Mouse (Mus musculus): ENCODE results near the gene Spns1. TPM values are rescaled to one million over a fixed set of nuclear protein-coding genes. Genes with fewer than 3 reads are reported as not detected.

The Spns1 gene
- total RNA-seq (2014; rRNA removed) (102 and 125 TPM in 2 replicates), polyA plus RNA-seq (2015; fragmentation: Nextera tagmentation; extraction: Ambion mirVana) (80.9 and 83.7 TPM in 2 replicates)

DNA sequence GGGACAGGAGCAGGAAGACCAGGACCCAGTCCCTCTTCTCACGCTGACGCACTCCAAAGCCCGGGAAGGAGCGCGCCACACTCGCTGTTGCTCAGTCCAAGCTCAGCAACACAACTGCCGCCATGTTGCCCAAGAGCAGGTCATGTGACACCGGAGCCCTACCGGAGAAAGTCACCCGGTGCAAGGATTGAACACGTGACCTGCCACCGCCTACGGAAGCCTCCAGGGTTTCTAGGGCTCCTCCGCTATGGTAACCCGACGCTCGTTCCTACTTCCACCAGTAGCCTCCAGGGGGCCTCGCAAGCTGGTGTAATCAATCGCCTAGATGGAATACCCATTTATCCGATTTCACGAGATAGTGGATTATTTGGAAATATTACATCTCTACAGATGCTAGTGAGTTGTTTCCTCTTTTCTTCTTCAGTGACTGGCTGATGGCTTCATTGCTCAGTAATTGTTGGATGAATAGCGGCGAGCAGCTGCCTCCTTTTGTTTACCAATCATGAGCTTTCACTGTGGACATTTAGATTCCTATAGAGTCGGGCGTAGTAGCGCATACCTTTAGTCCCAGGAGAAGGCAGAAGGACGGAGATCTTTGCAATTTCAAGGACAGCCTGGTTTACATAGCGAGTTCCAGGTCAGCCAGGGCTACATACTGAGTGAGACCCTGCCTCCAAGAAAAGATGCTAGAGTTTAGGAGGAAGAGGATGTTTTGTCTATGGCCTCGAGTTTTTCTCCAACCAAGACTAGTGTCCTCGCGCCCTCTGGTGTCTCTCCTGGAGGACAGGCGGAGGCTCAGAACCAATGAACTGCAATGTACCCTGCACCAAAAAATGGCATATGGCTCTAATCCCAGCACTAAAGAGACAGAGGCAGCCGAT lies at the start of gene Spns1:
Gene Spns1, minus strand, starts transcription at position 173 of the 881 bp plus-strand sequence.
- Histone ChIP-seq H3K4me1 (ENCODE audit: insufficient read depth, low read length) (peaks cover 8% of the 10 kb centered on the region; the same call in 1 of the 2 replicates), H3K27ac (peak within 1 kb of the TSS; percentile 71), H3K9ac (replicated peaks; ENCODE audit: low read length) (peak within 1 kb of the TSS; percentile 74), H3K4me2 (ENCODE audit: low read depth, low read length) (peak within 1 kb of the TSS; percentile 93), H3K27me3 (ENCODE audit: insufficient read depth, low read length) (no peaks in the 10 kb centered on the region), H3K9me3 (ENCODE audit: low read length) (no peaks in the 10 kb centered on the region), H3K4me3 (ENCODE audit: low read length) (peak within 1 kb of the TSS; percentile 77), H3K36me3 (ENCODE audit: insufficient read depth, low read length) (peaks cover 3% of the 10 kb centered on the region)
- peak; percentile 98 for ATAC-seq
- peak; percentile 91 for TF ChIP-seq CTCF (IDR thresholded peaks at IDR 0.05; ENCODE audit: low read depth)
- DNase-seq (ENCODE audit: low spot score) = peak; percentile 99
- under 1% methylated on average over 33 of the region's 33 CpGs for WGBS

DNA sequence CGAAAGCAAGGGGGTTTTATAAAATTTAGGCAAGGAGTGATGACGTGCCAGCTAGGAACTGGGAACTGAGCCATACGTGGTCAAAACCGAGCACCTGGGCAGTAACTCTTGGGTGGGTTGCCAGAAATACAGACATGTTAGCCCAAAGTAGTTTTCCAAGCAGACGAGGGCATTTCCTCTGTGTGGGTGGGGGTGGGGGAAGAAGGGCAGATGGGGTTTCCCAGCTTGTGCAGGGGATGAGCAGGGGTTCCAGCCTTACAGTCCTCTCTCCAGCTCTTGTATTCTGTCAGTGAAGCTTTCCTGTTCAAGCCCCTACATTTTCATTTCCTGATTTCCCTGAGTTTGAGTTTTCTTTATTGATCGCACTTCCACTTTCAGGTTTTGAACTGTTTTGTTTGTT lies 46.9 kb upstream of the Spns1 start:
- H3K4me3 ChIP-seq (ENCODE audit: low read length) = no peak overlapping the region
- 85% methylated on average over 6 of the region's 6 CpGs for WGBS
- H3K36me3 ChIP-seq (ENCODE audit: insufficient read depth, low read length) = no peaks in the 10 kb centered on the region
- H3K4me1 ChIP-seq (ENCODE audit: insufficient read depth, low read length) = no peaks in the 10 kb centered on the region
- H3K27ac ChIP-seq = no peak overlapping the region
- no peak for TF ChIP-seq CTCF (IDR thresholded peaks at IDR 0.05; ENCODE audit: low read depth)
- H3K27me3 ChIP-seq (ENCODE audit: insufficient read depth, low read length) = no peaks in the 10 kb centered on the region
- H3K9me3 ChIP-seq (ENCODE audit: low read length) = no peaks in the 10 kb centered on the region
- H3K9ac ChIP-seq (replicated peaks; ENCODE audit: low read length) = no peak overlapping the region
- ATAC-seq (no peak), DNase-seq (ENCODE audit: low spot score) (no peak)
- no peak overlapping the region for H3K4me2 ChIP-seq (ENCODE audit: low read depth, low read length)

- H3K4me3 ChIP-seq (ENCODE audit: low read length) = no peak overlapping the region
- WGBS = 89% methylated on average over 5 of the region's 5 CpGs
- DNase-seq (ENCODE audit: low spot score) = no peak
- H3K9ac ChIP-seq (replicated peaks; ENCODE audit: low read length) = no peak overlapping the region
- no peaks in the 10 kb centered on the region for H3K9me3 ChIP-seq (ENCODE audit: low read length)
- H3K4me2 ChIP-seq (ENCODE audit: low read depth, low read length) = no peak overlapping the region
- TF ChIP-seq CTCF (IDR thresholded peaks at IDR 0.05; ENCODE audit: low read depth) = no peak
- no peaks in the 10 kb centered on the region for H3K27me3 ChIP-seq (ENCODE audit: insufficient read depth, low read length)
- no peak for ATAC-seq
- H3K4me1 ChIP-seq (ENCODE audit: insufficient read depth, low read length) = no peaks in the 10 kb centered on the region
- H3K36me3 ChIP-seq (ENCODE audit: insufficient read depth, low read length) = no peaks in the 10 kb centered on the region
- H3K27ac ChIP-seq = no peak overlapping the region
Observed at GRCm38 (mm10) chr7:126421756-126422155, 44.5 kb upstream of the Spns1 start.

- 70% methylated on average over 3 of the region's 3 CpGs for WGBS
Observed at GRCm38 (mm10) chr7:126418496-126418895, 41.2 kb upstream of the Spns1 start.

GRCm38 (mm10) chr7:126417606-126418005 lies 40.4 kb upstream of the Spns1 start:
- Histone ChIP-seq H3K9me3 (ENCODE audit: low read length) (no peaks in the 10 kb centered on the region), H3K4me2 (ENCODE audit: low read depth, low read length) (no peak overlapping the region), H3K9ac (replicated peaks; ENCODE audit: low read length) (no peak overlapping the region), H3K27me3 (ENCODE audit: insufficient read depth, low read length) (no peaks in the 10 kb centered on the region), H3K4me3 (ENCODE audit: low read length) (no peak overlapping the region), H3K4me1 (ENCODE audit: insufficient read depth, low read length) (no peaks in the 10 kb centered on the region), H3K27ac (no peak overlapping the region), H3K36me3 (ENCODE audit: insufficient read depth, low read length) (no peaks in the 10 kb centered on the region)
- TF ChIP-seq CTCF (IDR thresholded peaks at IDR 0.05; ENCODE audit: low read depth) = no peak
- DNase-seq (ENCODE audit: low spot score) = no peak
- ATAC-seq = no peak
- WGBS = 70% methylated on average over 4 of the region's 4 CpGs

More at GRCm38 (mm10) chr7:126418496-126418895, 41.2 kb upstream of the Spns1 start:
- Histone ChIP-seq H3K27me3 (ENCODE audit: insufficient read depth, low read length) (no peaks in the 10 kb centered on the region), H3K27ac (no peak overlapping the region), H3K9ac (replicated peaks; ENCODE audit: low read length) (no peak overlapping the region), H3K9me3 (ENCODE audit: low read length) (no peaks in the 10 kb centered on the region), H3K4me3 (ENCODE audit: low read length) (no peak overlapping the region), H3K4me1 (ENCODE audit: insufficient read depth, low read length) (no peaks in the 10 kb centered on the region), H3K4me2 (ENCODE audit: low read depth, low read length) (no peak overlapping the region), H3K36me3 (ENCODE audit: insufficient read depth, low read length) (no peaks in the 10 kb centered on the region)
- TF ChIP-seq CTCF (IDR thresholded peaks at IDR 0.05; ENCODE audit: low read depth) = no peak
- ATAC-seq (no peak), DNase-seq (ENCODE audit: low spot score) (no peak)

- ATAC-seq (no peak), DNase-seq (ENCODE audit: low spot score) (no peak)
- H3K27ac ChIP-seq = no peak overlapping the region
- WGBS = 13% methylated on average over 8 of the region's 8 CpGs
- TF ChIP-seq CTCF (IDR thresholded peaks at IDR 0.05; ENCODE audit: low read depth) = no peak
- H3K9me3 ChIP-seq (ENCODE audit: low read length) = no peaks in the 10 kb centered on the region
- no peaks in the 10 kb centered on the region for H3K27me3 ChIP-seq (ENCODE audit: insufficient read depth, low read length)
- no peak overlapping the region for H3K4me2 ChIP-seq (ENCODE audit: low read depth, low read length)
- no peak overlapping the region for H3K4me3 ChIP-seq (ENCODE audit: low read length)
- H3K9ac ChIP-seq (replicated peaks; ENCODE audit: low read length) = no peak overlapping the region
- no peaks in the 10 kb centered on the region for H3K4me1 ChIP-seq (ENCODE audit: insufficient read depth, low read length)
- no peaks in the 10 kb centered on the region for H3K36me3 ChIP-seq (ENCODE audit: insufficient read depth, low read length)
Observed at GRCm38 (mm10) chr7:126417045-126417444, 39.8 kb upstream of the Spns1 start.

DNA sequence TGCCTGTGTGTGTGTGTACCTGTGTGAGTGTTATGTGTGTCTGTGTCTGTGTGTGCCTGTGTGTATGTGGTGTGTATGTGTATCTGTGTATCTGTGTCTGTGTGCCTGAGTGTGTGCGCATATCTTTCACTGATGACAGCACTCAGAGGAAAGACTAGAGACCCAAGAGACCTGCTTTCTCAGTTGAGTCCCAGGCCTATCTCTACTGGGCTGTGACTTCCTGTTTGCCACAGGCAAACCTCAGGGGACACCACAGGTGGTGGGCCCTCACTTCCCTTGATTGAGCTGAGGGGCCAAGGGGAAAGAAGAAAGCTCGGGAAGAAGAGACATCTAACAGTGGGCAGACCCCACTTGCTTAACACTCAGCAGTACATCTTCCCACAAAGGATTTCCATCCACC lies 39.4 kb upstream of the Spns1 start:
- Histone ChIP-seq H3K27me3 (ENCODE audit: insufficient read depth, low read length) (no peaks in the 10 kb centered on the region), H3K9me3 (ENCODE audit: low read length) (no peaks in the 10 kb centered on the region), H3K9ac (replicated peaks; ENCODE audit: low read length) (no peak overlapping the region), H3K4me3 (ENCODE audit: low read length) (no peak overlapping the region), H3K27ac (no peak overlapping the region), H3K36me3 (ENCODE audit: insufficient read depth, low read length) (no peaks in the 10 kb centered on the region), H3K4me2 (ENCODE audit: low read depth, low read length) (no peak overlapping the region), H3K4me1 (ENCODE audit: insufficient read depth, low read length) (no peaks in the 10 kb centered on the region)
- no peak for DNase-seq (ENCODE audit: low spot score)
- 48% methylated on average over 2 of the region's 2 CpGs for WGBS
- no peak for TF ChIP-seq CTCF (IDR thresholded peaks at IDR 0.05; ENCODE audit: low read depth)
- ATAC-seq = no peak

All from hindbrain, postnatal 0 days (tissue).